Mouse (Mus musculus): ENCODE measurements around the gene Ccsap. TPM values are rescaled to one million over a fixed set of nuclear protein-coding genes. Genes with fewer than 3 reads are reported as not detected.

The Ccsap gene
- total RNA-seq, 1 experiment, result 5.1 TPM

DNA sequence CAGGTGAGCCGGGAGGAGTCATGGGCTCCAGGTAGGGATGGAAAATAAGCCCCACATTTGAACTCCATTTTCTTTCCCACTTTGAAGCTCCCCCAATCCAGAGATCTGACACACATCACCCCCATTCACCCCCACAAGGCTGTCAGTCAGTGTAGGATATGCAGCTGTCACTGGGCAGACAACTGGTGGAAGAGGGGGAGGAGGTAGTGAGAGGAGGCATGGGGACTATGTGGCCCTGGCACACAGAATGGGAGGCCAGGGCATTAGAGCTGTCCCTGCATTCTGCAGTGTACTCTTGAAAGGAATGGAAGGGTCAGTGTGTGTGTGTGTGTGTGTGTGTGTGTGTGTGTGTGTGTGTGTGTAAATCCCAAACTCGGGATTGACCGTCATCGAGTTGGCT lies 35.2 kb upstream of the Ccsap start:
- no peaks in the 10 kb centered on the region for H3K9me3 ChIP-seq (ENCODE audit: control insufficient read depth, insufficient read depth, low read depth, low read length)
- no peak overlapping the region for H3K4me3 ChIP-seq (ENCODE audit: insufficient read depth in 1 of 2, low read depth in 1 of 2, low read length in 2 of 2, poor library complexity in 1 of 2, severe bottlenecking in 1 of 2)
- H3K9ac ChIP-seq (ENCODE audit: insufficient read depth, low read depth, low read length, poor library complexity, severe bottlenecking), result no peak overlapping the region
- H3K27ac ChIP-seq (ENCODE audit: insufficient read depth, low read depth, low read length, poor library complexity, severe bottlenecking), result no peak overlapping the region
- DNase-seq (ENCODE audit: low read depth, low spot score), result no peak
- H3K4me1 ChIP-seq (ENCODE audit: control insufficient read depth in 2 of 2, insufficient read depth in 2 of 2, low read length in 2 of 2, poor library complexity in 1 of 2), result peaks cover 3 to 12% of the 10 kb centered on the region in 2 experiments; a peak in 3 of 4 replicates
- H3K36me3 ChIP-seq (ENCODE audit: control insufficient read depth, insufficient read depth, low read length, poor library complexity, severe bottlenecking), result peaks cover 7% of the 10 kb centered on the region
- in situ Hi-C loops (cut with MboI; ENCODE audit: low sequenced_read_pairs in 2 of 2, unreplicated experiment in 2 of 2), result no loop called here
- TF ChIP-seq CHD2 (IDR thresholded peaks at IDR 0.05; ENCODE audit: low read depth, low read length), result no peak
- no peak for TF ChIP-seq ZNF384 (IDR thresholded peaks at IDR 0.05; ENCODE audit: low read depth, low read length)
- no peak for TF ChIP-seq MAFK (IDR thresholded peaks at IDR 0.05; ENCODE audit: insufficient read depth, low read depth, low read length)
- no peak for TF ChIP-seq ZC3H11A (IDR thresholded peaks at IDR 0.05; ENCODE audit: borderline replicate concordance, low read depth, low read length)
- TF ChIP-seq HCFC1 (IDR thresholded peaks at IDR 0.05; ENCODE audit: borderline replicate concordance, insufficient read depth, low read length), result no peak

DNA sequence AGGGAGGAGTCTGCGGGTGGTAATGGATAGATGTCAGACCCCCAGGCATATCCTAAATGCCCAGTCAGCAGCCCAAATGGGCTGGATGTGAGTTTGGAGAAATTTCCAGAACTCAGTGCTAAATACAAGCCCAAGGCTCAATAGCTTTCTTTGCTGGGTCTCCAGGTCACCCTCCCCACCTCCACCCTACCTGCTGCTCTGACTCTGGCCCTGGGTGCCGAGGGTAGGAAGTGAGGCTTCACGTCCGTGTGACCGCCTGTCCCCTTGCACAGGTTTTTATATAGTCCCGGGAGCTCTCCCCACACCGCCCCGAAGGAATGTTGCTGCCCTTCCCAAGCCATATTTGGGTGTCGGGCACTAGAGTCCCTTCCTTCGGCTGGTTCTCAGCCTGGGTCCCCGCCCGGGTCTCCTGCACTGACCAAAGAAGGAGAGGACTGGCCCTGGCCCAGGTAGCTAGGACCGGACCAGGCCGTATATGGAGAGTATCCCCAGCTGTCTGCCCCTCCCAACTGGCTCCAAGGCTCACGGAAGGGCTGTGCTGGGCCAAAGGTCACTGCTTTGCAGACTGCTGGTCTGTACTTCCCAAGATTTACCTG lies 34.6 kb upstream of the Ccsap start, which contains the start of gene Acta1:
TSS of gene Acta1 (minus strand) at position 250 of the 596 bp plus-strand sequence.
- Histone ChIP-seq H3K4me3 (ENCODE audit: insufficient read depth in 1 of 2, low read depth in 1 of 2, low read length in 2 of 2, poor library complexity in 1 of 2, severe bottlenecking in 1 of 2) (no peak within 1 kb of the TSS), H3K27ac (ENCODE audit: insufficient read depth, low read depth, low read length, poor library complexity, severe bottlenecking) (no peak within 1 kb of the TSS), H3K9ac (ENCODE audit: insufficient read depth, low read depth, low read length, poor library complexity, severe bottlenecking) (no peak within 1 kb of the TSS), H3K4me1 (ENCODE audit: control insufficient read depth in 2 of 2, insufficient read depth in 2 of 2, low read length in 2 of 2, poor library complexity in 1 of 2) (peaks cover 3 to 12% of the 10 kb centered on the region in 2 experiments; a peak in 3 of 4 replicates), H3K36me3 (ENCODE audit: control insufficient read depth, insufficient read depth, low read length, poor library complexity, severe bottlenecking) (peaks cover 3% of the 10 kb centered on the region), H3K9me3 (ENCODE audit: control insufficient read depth, insufficient read depth, low read depth, low read length) (no peaks in the 10 kb centered on the region)
- in situ Hi-C loops (cut with MboI; ENCODE audit: low sequenced_read_pairs in 2 of 2, unreplicated experiment in 2 of 2), result no loop called here
- no peak for DNase-seq (ENCODE audit: low read depth, low spot score)
- no peak for TF ChIP-seq ZC3H11A (IDR thresholded peaks at IDR 0.05; ENCODE audit: borderline replicate concordance, low read depth, low read length)
- no peak for TF ChIP-seq MAFK (IDR thresholded peaks at IDR 0.05; ENCODE audit: insufficient read depth, low read depth, low read length)
- TF ChIP-seq HCFC1 (IDR thresholded peaks at IDR 0.05; ENCODE audit: borderline replicate concordance, insufficient read depth, low read length), result no peak
- no peak for TF ChIP-seq ZNF384 (IDR thresholded peaks at IDR 0.05; ENCODE audit: low read depth, low read length)
- TF ChIP-seq CHD2 (IDR thresholded peaks at IDR 0.05; ENCODE audit: low read depth, low read length), result no peak

DNA sequence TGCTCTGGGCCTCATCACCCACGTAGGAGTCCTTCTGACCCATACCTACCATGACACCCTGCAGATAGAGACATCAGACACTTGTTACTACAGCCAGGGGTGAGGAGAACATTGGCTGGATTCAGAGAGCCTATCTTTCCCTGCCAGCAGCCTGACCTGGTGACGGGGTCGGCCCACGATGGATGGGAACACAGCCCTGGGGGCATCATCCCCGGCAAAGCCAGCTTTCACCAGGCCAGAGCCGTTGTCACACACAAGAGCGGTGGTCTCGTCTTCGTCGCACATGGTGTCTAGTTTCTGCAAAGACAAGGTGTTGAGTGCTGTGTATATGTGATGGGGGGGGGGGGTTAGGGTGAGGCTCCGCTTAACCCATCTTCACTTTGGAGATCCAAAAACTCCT lies 33.4 kb upstream of the Ccsap start:
- no peak for TF ChIP-seq ZC3H11A (IDR thresholded peaks at IDR 0.05; ENCODE audit: borderline replicate concordance, low read depth, low read length)
- TF ChIP-seq CHD2 (IDR thresholded peaks at IDR 0.05; ENCODE audit: low read depth, low read length), result no peak
- TF ChIP-seq ZNF384 (IDR thresholded peaks at IDR 0.05; ENCODE audit: low read depth, low read length), result no peak
- no peak for TF ChIP-seq HCFC1 (IDR thresholded peaks at IDR 0.05; ENCODE audit: borderline replicate concordance, insufficient read depth, low read length)
- TF ChIP-seq MAFK (IDR thresholded peaks at IDR 0.05; ENCODE audit: insufficient read depth, low read depth, low read length), result no peak
- H3K36me3 ChIP-seq (ENCODE audit: control insufficient read depth, insufficient read depth, low read length, poor library complexity, severe bottlenecking), result no peaks in the 10 kb centered on the region
- in situ Hi-C loops (cut with MboI; ENCODE audit: low sequenced_read_pairs in 2 of 2, unreplicated experiment in 2 of 2), result no loop called here

DNA sequence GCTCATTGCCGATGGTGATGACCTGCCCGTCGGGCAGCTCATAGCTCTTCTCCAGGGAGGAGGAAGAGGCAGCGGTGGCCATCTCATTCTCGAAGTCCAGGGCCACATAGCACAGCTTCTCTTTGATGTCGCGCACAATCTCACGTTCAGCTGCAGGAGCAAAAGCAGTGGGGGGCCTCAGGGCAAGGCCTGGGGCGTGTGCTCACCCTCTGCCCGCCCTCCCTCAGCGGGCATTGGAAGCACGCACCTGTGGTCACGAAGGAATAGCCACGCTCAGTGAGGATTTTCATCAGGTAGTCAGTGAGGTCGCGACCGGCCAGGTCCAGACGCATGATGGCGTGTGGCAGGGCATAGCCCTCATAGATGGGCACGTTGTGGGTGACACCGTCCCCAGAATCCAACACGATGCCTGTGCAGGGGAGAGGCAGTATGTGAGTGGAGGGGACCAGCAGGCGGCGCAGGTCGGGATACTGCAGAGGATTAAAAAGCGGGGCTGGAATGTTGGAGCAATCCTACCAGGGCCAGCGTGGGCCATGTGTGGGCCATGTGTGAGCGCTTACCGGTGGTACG lies 32.7 kb upstream of the Ccsap start:
- no peak for TF ChIP-seq CHD2 (IDR thresholded peaks at IDR 0.05; ENCODE audit: low read depth, low read length)
- no peak for TF ChIP-seq ZNF384 (IDR thresholded peaks at IDR 0.05; ENCODE audit: low read depth, low read length)
- no peak for TF ChIP-seq MAFK (IDR thresholded peaks at IDR 0.05; ENCODE audit: insufficient read depth, low read depth, low read length)
- no peak for TF ChIP-seq ZC3H11A (IDR thresholded peaks at IDR 0.05; ENCODE audit: borderline replicate concordance, low read depth, low read length)
- TF ChIP-seq HCFC1 (IDR thresholded peaks at IDR 0.05; ENCODE audit: borderline replicate concordance, insufficient read depth, low read length), result no peak
- DNase-seq (ENCODE audit: low read depth, low spot score), result no peak
- H3K36me3 ChIP-seq (ENCODE audit: control insufficient read depth, insufficient read depth, low read length, poor library complexity, severe bottlenecking), result no peaks in the 10 kb centered on the region
- H3K4me1 ChIP-seq (ENCODE audit: control insufficient read depth in 2 of 2, insufficient read depth in 2 of 2, low read length in 2 of 2, poor library complexity in 1 of 2), result peaks cover 3 to 12% of the 10 kb centered on the region in 2 experiments; a peak in 3 of 4 replicates
- in situ Hi-C loops (cut with MboI; ENCODE audit: low sequenced_read_pairs in 2 of 2, unreplicated experiment in 2 of 2), result no loop called here
- H3K9ac ChIP-seq (ENCODE audit: insufficient read depth, low read depth, low read length, poor library complexity, severe bottlenecking), result no peak overlapping the region
- no peaks in the 10 kb centered on the region for H3K9me3 ChIP-seq (ENCODE audit: control insufficient read depth, insufficient read depth, low read depth, low read length)
- peak overlapping the region; percentile 57 to 68; a peak in 2 of 4 replicates for H3K4me3 ChIP-seq (ENCODE audit: insufficient read depth in 1 of 2, low read depth in 1 of 2, low read length in 2 of 2, poor library complexity in 1 of 2, severe bottlenecking in 1 of 2)
- no peak overlapping the region for H3K27ac ChIP-seq (ENCODE audit: insufficient read depth, low read depth, low read length, poor library complexity, severe bottlenecking)

More for the DNA sequence above, 33.4 kb upstream of the Ccsap start:
- H3K4me1 ChIP-seq (ENCODE audit: control insufficient read depth in 2 of 2, insufficient read depth in 2 of 2, low read length in 2 of 2, poor library complexity in 1 of 2), result peaks cover 3 to 12% of the 10 kb centered on the region in 2 experiments; a peak in 3 of 4 replicates
- no peak overlapping the region for H3K27ac ChIP-seq (ENCODE audit: insufficient read depth, low read depth, low read length, poor library complexity, severe bottlenecking)
- H3K4me3 ChIP-seq (ENCODE audit: insufficient read depth in 1 of 2, low read depth in 1 of 2, low read length in 2 of 2, poor library complexity in 1 of 2, severe bottlenecking in 1 of 2), result no peak overlapping the region
- no peaks in the 10 kb centered on the region for H3K9me3 ChIP-seq (ENCODE audit: control insufficient read depth, insufficient read depth, low read depth, low read length)
- no peak overlapping the region for H3K9ac ChIP-seq (ENCODE audit: insufficient read depth, low read depth, low read length, poor library complexity, severe bottlenecking)
- no peak for DNase-seq (ENCODE audit: low read depth, low spot score)
